Mouse (Mus musculus): ENCODE measurements at regions not wholly inside any gene's neighbourhood (a gene's known extent, or its start where the extent isn't known, plus 50 kb on each side); places are given as distances from the start of the nearest gene placed in this dataset.

GRCm38 (mm10) chr12:110387056-110387455 is 59.9 kb upstream of the Ppp2r5c start:
- DNase-seq (ENCODE audit: low spot score) = no peak

DNA sequence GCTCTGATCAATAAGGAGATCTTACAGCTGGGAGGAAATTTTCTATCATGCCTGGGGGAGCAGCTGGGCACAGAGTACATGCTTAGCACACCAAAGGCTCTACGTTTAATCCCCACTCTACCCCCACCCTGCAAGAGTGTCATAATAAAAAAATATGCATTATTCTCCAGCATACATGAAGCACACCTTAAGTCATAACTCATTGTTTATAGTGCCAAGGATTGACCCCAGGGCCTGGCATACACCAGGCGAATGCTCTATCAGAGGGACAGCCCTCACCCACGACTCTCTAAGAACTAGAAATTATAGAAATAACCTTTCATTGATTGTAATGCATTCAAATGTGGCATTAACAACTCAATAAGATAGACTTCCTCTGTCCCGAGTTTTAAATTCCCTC is 59.4 kb upstream of the Ppp2r5c start:
- no peak for DNase-seq (ENCODE audit: low spot score)

DNA sequence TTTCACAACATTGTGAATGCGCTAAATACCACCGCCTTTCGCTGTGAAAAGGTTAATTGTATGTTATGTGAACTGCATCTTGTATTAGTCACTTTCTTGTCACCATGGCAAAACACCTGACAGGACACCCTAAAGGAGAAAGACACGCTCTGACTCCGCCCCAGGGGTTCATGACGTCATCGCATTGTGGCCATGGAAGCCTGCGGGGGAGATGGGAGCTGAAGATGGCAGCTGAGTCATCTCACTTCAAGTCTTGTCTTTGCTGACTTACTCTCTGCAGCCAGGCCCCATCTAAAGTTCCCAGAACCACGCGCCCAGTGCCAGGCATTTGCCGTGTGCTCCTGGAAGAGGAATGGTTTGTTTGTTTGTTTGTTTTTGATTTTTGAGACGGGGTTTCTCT is 57.5 kb upstream of the Ppp2r5c start:
- no peak for DNase-seq (ENCODE audit: low spot score)

DNA sequence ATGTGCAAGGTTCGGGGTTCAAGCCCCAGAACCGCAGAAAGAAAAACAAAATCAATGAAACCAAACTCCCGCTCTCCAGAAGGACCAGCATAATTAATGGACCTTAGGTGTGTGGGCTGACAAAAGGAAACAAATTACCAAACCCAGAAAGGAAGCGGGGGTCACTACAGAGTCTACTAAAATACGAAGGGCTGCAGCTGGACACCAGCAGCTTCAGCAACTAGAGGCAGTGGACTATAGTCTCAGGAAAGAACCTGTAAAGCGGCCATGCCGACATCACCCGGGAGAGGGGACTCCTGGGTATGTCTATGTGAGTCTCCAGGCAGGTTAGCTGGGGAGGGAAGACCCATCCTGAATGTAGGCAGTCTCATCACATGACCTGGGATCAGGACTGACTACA is 55.5 kb upstream of the Ppp2r5c start:
- no peak for DNase-seq (ENCODE audit: low spot score)

DNA sequence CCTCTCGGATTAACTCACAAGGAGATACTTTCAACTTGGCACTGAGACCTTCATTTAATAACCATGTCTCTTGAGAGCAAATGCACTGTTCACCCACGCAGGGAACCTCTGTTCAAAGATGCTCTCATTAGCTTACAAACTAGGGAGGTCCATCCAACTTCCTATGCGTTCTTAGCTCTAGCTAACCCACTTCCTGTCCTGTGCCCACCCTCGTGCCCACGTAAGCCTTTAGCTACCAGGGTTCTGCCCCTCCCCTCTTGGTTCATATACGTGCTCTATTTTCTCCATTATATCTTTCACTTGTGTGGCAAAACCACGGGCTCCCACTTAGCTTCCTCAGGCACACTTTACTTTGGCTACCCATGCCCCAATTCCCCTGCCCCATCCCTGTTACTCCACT is 53.4 kb upstream of the Ppp2r5c start:
- DNase-seq (ENCODE audit: low spot score) = no peak

Measured in thymus, postnatal 0 days (tissue).